ENCODE assay signal across 15 mouse cellular contexts in genomic region chr8:11815206-11815605, GRCm38 (mm10). TPM values are rescaled to one million over a fixed set of nuclear protein-coding genes. Genes with fewer than 3 reads are reported as not detected.
DNase-seq lines count a peak whose midpoint lies in the region; ATAC-seq and TF ChIP-seq lines count a peak whose summit lies in the region.
"Had no signal": no experiment of that assay in that cellular context is flagged by ENCODE, and none has a peak within 500 bp of the region (broad histone marks: within the 10 kb centered on the region; RNA-seq: fewer than 3 reads in every experiment).

No protein-coding gene starts in this region.

- no peak for TF ChIP-seq POLR2A in heart, adult 2 months (IDR thresholded peaks at IDR 0.05; ENCODE audit: insufficient read depth, low read depth, low read length)

- no peaks in the 10 kb centered on the region for H3K27me3 ChIP-seq in heart, adult 2 months (ENCODE audit: control insufficient read depth, insufficient read depth, low read length)
- H3K27me3 ChIP-seq in heart, embryonic 10.5 days (ENCODE audit: insufficient read depth, poor library complexity, severe bottlenecking) = no peaks in the 10 kb centered on the region
- no peaks in the 10 kb centered on the region for H3K27me3 ChIP-seq in liver, embryonic 14.5 days (ENCODE audit: control insufficient read depth, insufficient read depth, low read length)
- H3K27me3 ChIP-seq in liver, embryonic 11.5 days (replicated peaks; ENCODE audit: control insufficient read depth, insufficient read depth, low read length) = no peaks in the 10 kb centered on the region
- H3K27me3 ChIP-seq: heart, embryonic 15.5 days; limb, embryonic 13.5 days; megakaryocyte, embryonic 14.5 days; neural tube, embryonic 12.5 days had no signal

- intact Hi-C loops in heart, adult 2 months (cut with DNase I) = no loop called here

- ATAC-seq in liver, embryonic 14.5 days (ENCODE audit: insufficient read depth) = no peak
- ATAC-seq in liver, embryonic 11.5 days (replicated peaks; ENCODE audit: low FRiP score) = no peak
- ATAC-seq in common myeloid progenitor, adult 5-6 weeks (replicated peaks; ENCODE audit: low read depth, poor library complexity, severe bottlenecking) = peak; percentile 36; the same call in 1 of the 2 replicates
- ATAC-seq: activated CD4-positive, CD25-positive, alpha-beta regulatory T cell, adult 4 months; inflammation-experienced regulatory T-cells, adult 6 months had no signal

- no peaks in the 10 kb centered on the region for H3K9me3 ChIP-seq in heart, embryonic 10.5 days
- H3K9me3 ChIP-seq in liver, embryonic 14.5 days (ENCODE audit: control insufficient read depth, low read length) = no peaks in the 10 kb centered on the region
- H3K9me3 ChIP-seq in liver, embryonic 11.5 days (ENCODE audit: control insufficient read depth, low read length) = no peaks in the 10 kb centered on the region
- H3K9me3 ChIP-seq: heart, embryonic 15.5 days; limb, embryonic 13.5 days; megakaryocyte, embryonic 14.5 days; neural tube, embryonic 12.5 days had no signal

- no peak for TF ChIP-seq EP300 in heart, adult 2 months (IDR thresholded peaks at IDR 0.05; ENCODE audit: insufficient read depth, low read depth, low read length)
- no peak for TF ChIP-seq EP300 in liver, embryonic 14.5 days (IDR thresholded peaks at IDR 0.05; ENCODE audit: low read depth)

- H3K4me3 ChIP-seq in heart, adult 2 months = no peak overlapping the region
- no peak overlapping the region for H3K4me3 ChIP-seq in heart, embryonic 10.5 days
- H3K4me3 ChIP-seq in liver, embryonic 14.5 days (ENCODE audit: insufficient read depth in 1 of 2, low read depth in 2 of 2, low read length in 2 of 2) = no peak overlapping the region
- no peak overlapping the region for H3K4me3 ChIP-seq in liver, embryonic 11.5 days (ENCODE audit: low read depth, low read length)
- H3K4me3 ChIP-seq: heart, embryonic 15.5 days; limb, embryonic 13.5 days; megakaryocyte, embryonic 14.5 days; neural tube, embryonic 12.5 days had no signal

- 73% methylated on average over 7 of the region's 7 CpGs for WGBS in heart, adult 2 months
- 82% methylated on average over 7 of the region's 7 CpGs for WGBS in heart, embryonic 10.5 days
- WGBS in liver, embryonic 14.5 days (ENCODE audit: insufficient replicate concordance) = 71% methylated on average over 7 of the region's 7 CpGs
- WGBS in liver, embryonic 11.5 days = 89% methylated on average over 7 of the region's 7 CpGs

- TF ChIP-seq CTCF in heart, adult 2 months (IDR thresholded peaks at IDR 0.05) = peak; percentile 65
- TF ChIP-seq CTCF in liver, embryonic 14.5 days (IDR thresholded peaks at IDR 0.05; ENCODE audit: low read depth) = peak; percentile 39

- no peaks in the 10 kb centered on the region for H3K36me3 ChIP-seq in heart, adult 2 months (ENCODE audit: control insufficient read depth, insufficient read depth, low read length)
- peaks cover 94% of the 10 kb centered on the region for H3K36me3 ChIP-seq in heart, embryonic 10.5 days
- H3K36me3 ChIP-seq in liver, embryonic 14.5 days (replicated peaks; ENCODE audit: control insufficient read depth, insufficient read depth, low read depth) = peaks cover 2% of the 10 kb centered on the region; the same call in 1 of the 2 replicates
- H3K36me3 ChIP-seq in liver, embryonic 11.5 days (ENCODE audit: control insufficient read depth, insufficient read depth, low read length) = peaks cover 34% of the 10 kb centered on the region

- H3K9ac ChIP-seq in heart, adult 2 months (ENCODE audit: low read depth, low read length) = no peak overlapping the region
- H3K9ac ChIP-seq in liver, embryonic 14.5 days (replicated peaks) = no peak overlapping the region
- no peak overlapping the region for H3K9ac ChIP-seq in liver, embryonic 11.5 days (ENCODE audit: low read depth, low read length)
- H3K9ac ChIP-seq: heart, embryonic 15.5 days; limb, embryonic 13.5 days; neural tube, embryonic 12.5 days had no signal

- no peak overlapping the region for H3K27ac ChIP-seq in heart, adult 2 months
- H3K27ac ChIP-seq in heart, embryonic 10.5 days = no peak overlapping the region
- H3K27ac ChIP-seq in liver, embryonic 14.5 days = no peak overlapping the region
- H3K27ac ChIP-seq in liver, embryonic 11.5 days (ENCODE audit: low read depth, low read length) = no peak overlapping the region
- H3K27ac ChIP-seq: heart, embryonic 15.5 days; limb, embryonic 13.5 days; neural tube, embryonic 12.5 days had no signal

- DNase-seq in heart, adult 2 months = no peak
- no peak for DNase-seq in heart, embryonic 10.5 days (ENCODE audit: low spot score)
- DNase-seq in liver, embryonic 14.5 days (ENCODE audit: low read depth in 3 of 3, low spot score in 3 of 3) = no peak
- DNase-seq in liver, embryonic 11.5 days (ENCODE audit: low spot score) = no peak
- peak; percentile 32 for DNase-seq in R1 (ENCODE audit: low read depth, low spot score)
- no peak for DNase-seq in spleen, adult 18-20 months
- DNase-seq: layer of hippocampus, adult 9-11 months had no signal

- H3K4me1 ChIP-seq in heart, adult 2 months (ENCODE audit: control insufficient read depth, insufficient read depth, low read length) = no peaks in the 10 kb centered on the region; the same call in 1 of the 2 replicates
- peaks cover 18% of the 10 kb centered on the region for H3K4me1 ChIP-seq in heart, embryonic 10.5 days
- 0 out of 4 replicates have a peak, but pooled peaks cover 0 to 2% of the 10 kb centered on the region in 2 experiments for H3K4me1 ChIP-seq in liver, embryonic 14.5 days (replicated peaks; ENCODE audit: control insufficient read depth in 2 of 2, insufficient read depth in 2 of 2, low read length in 1 of 2)
- 0 out of 2 replicates have a peak, but pooled peaks cover 3% of the 10 kb centered on the region for H3K4me1 ChIP-seq in liver, embryonic 11.5 days (replicated peaks; ENCODE audit: control insufficient read depth, insufficient read depth, low read length)
- H3K4me1 ChIP-seq: limb, embryonic 13.5 days; neural tube, embryonic 12.5 days had no signal

- no peak overlapping the region for H3K4me2 ChIP-seq in liver, embryonic 14.5 days (ENCODE audit: low read depth)
- H3K4me2 ChIP-seq in liver, embryonic 11.5 days = no peak overlapping the region
- H3K4me2 ChIP-seq: heart, embryonic 15.5 days; limb, embryonic 13.5 days; neural tube, embryonic 12.5 days had no signal

- no peaks in the 10 kb centered on the region for H3K79me2 ChIP-seq in heart, adult 2 months (replicated peaks; ENCODE audit: control insufficient read depth, insufficient read depth, low read length)

RNA-seq across cellular contexts. Expression of gene Tex29, which starts 25.1 kb away (rescaled TPM):
- not detected for total RNA-seq in heart, adult 2 months (2021)
- polyA plus RNA-seq in heart, adult 2 months (2012; rRNA removed) = 0.38 TPM in 1 of 2 replicates, not detected in the other
- polyA plus RNA-seq in heart, embryonic 10.5 days (2016; fragmentation: Nextera tagmentation; extraction: Ambion mirVana) = not detected in 2 replicates
- not detected in 2 replicates for polyA plus RNA-seq in liver, embryonic 14.5 days (2012; rRNA removed)
- polyA plus RNA-seq in liver, embryonic 14.5 days (2014; fragmentation: Nextera tagmentation; extraction: Ambion mirVana) = not detected in 2 replicates
- polyA plus RNA-seq in liver, embryonic 11.5 days (2014; fragmentation: Nextera tagmentation; extraction: Ambion mirVana) = not detected in 2 replicates
- total RNA-seq in common myeloid progenitor, adult 5-6 weeks (2017) = not detected in 2 replicates
- total RNA-seq: gastrocnemius, adult 8-10 months had no signal
- polyA plus RNA-seq: activated CD4-positive, CD25-positive, alpha-beta regulatory T cell, adult 4 months; inflammation-experienced regulatory T-cells, adult 6 months had no signal
